Comparison of ENCODE assay signal across 25 mouse cellular contexts in genomic region chr2:11226555-11226954, GRCm38 (mm10). TPM values are rescaled to one million over a fixed set of nuclear protein-coding genes. Genes with fewer than 3 reads are reported as not detected.
A peak's percentile ranks its signal among the peaks of the same experiment; 100 is the strongest.
DNase-seq lines count a peak whose midpoint lies in the region; ATAC-seq and TF ChIP-seq lines count a peak whose summit lies in the region.
"Had no signal": no experiment of that assay in that cellular context is flagged by ENCODE, and none has a peak within 500 bp of the region (broad histone marks: within the 10 kb centered on the region; RNA-seq: fewer than 3 reads in every experiment).

No protein-coding gene starts in this region.

- peak; percentile 87 for ATAC-seq in liver, embryonic 13.5 days (ENCODE audit: low read depth)
- ATAC-seq in megakaryocyte-erythroid progenitor cell, adult 5-6 weeks (replicated peaks; ENCODE audit: low FRiP score, low TSS enrichment, poor library complexity, severe bottlenecking), result peak; percentile 92
- no peak for ATAC-seq in hindbrain, postnatal 0 days
- ATAC-seq: forebrain, embryonic 14.5 days; hindbrain, embryonic 16.5 days; intestine, embryonic 16.5 days; midbrain, embryonic 15.5 days; Patski had no signal

- peaks cover 21% of the 10 kb centered on the region for H3K4me1 ChIP-seq in liver, embryonic 13.5 days (replicated peaks)
- no peaks in the 10 kb centered on the region for H3K4me1 ChIP-seq in hindbrain, postnatal 0 days (ENCODE audit: insufficient read depth, low read length)
- H3K4me1 ChIP-seq: heart, embryonic 13.5 days; hindbrain, embryonic 10.5 days; limb, embryonic 12.5 days; midbrain, embryonic 15.5 days had no signal

- H3K4me2 ChIP-seq in liver, embryonic 13.5 days, result peak overlapping the region; percentile 25
- H3K4me2 ChIP-seq in hindbrain, postnatal 0 days (ENCODE audit: low read depth, low read length), result no peak overlapping the region
- H3K4me2 ChIP-seq: heart, embryonic 13.5 days; limb, embryonic 12.5 days; midbrain, embryonic 15.5 days had no signal

- no peak for TF ChIP-seq CTCF in hindbrain, postnatal 0 days (IDR thresholded peaks at IDR 0.05; ENCODE audit: low read depth)

- intact Hi-C loops in heart, postnatal 36 days (cut with DNase I), result no loop called here

- no peaks in the 10 kb centered on the region for H3K9me3 ChIP-seq in liver, embryonic 13.5 days (replicated peaks)
- no peaks in the 10 kb centered on the region for H3K9me3 ChIP-seq in hindbrain, postnatal 0 days (ENCODE audit: low read length)
- H3K9me3 ChIP-seq: heart, embryonic 13.5 days; hindbrain, embryonic 10.5 days; limb, embryonic 12.5 days; midbrain, embryonic 15.5 days had no signal

- H3K9ac ChIP-seq in liver, embryonic 13.5 days, result no peak overlapping the region
- H3K9ac ChIP-seq in hindbrain, postnatal 0 days (replicated peaks; ENCODE audit: low read length), result no peak overlapping the region
- H3K9ac ChIP-seq: heart, embryonic 13.5 days; limb, embryonic 12.5 days; midbrain, embryonic 15.5 days had no signal

- peak overlapping the region; percentile 18; the same call in 1 of the 2 replicates for H3K27ac ChIP-seq in liver, embryonic 13.5 days
- H3K27ac ChIP-seq in hindbrain, postnatal 0 days, result no peak overlapping the region
- H3K27ac ChIP-seq: heart, embryonic 13.5 days; hindbrain, embryonic 10.5 days; limb, embryonic 12.5 days; midbrain, embryonic 15.5 days had no signal

- DNase-seq in heart, adult 11 months, result peak; percentile 28
- no peak for DNase-seq in heart, postnatal 36 days
- DNase-seq in c-Kit-positive CD71-positive TER-119-positive erythroid progenitor cells, embryonic 14.5 days (ENCODE audit: low spot score), result peak; percentile 41
- DNase-seq in liver, embryonic 13.5 days, result peak; percentile 38
- no peak for DNase-seq in hindbrain, postnatal 0 days (ENCODE audit: low spot score)
- no peak for DNase-seq in neural tube, embryonic 10.5 days (ENCODE audit: extremely low spot score, low spot score)
- DNase-seq in right cerebral cortex, postnatal 25 days, result no peak
- DNase-seq: cerebellum, adult 2 months; cerebellum, postnatal 36 days; gastrocnemius, postnatal 10 days; kidney, postnatal 25 days; layer of hippocampus, postnatal 36 days; lung, adult 2 months; lung, postnatal 14 days; spleen, adult 18-20 months; thymus, postnatal 14 days had no signal

- H3K36me3 ChIP-seq in liver, embryonic 13.5 days, result no peaks in the 10 kb centered on the region
- no peaks in the 10 kb centered on the region for H3K36me3 ChIP-seq in hindbrain, postnatal 0 days (ENCODE audit: insufficient read depth, low read length)
- H3K36me3 ChIP-seq: heart, embryonic 13.5 days; hindbrain, embryonic 10.5 days; limb, embryonic 12.5 days; midbrain, embryonic 15.5 days had no signal

- H3K27me3 ChIP-seq in liver, embryonic 13.5 days, result no peaks in the 10 kb centered on the region
- no peaks in the 10 kb centered on the region for H3K27me3 ChIP-seq in hindbrain, postnatal 0 days (ENCODE audit: insufficient read depth, low read length)
- H3K27me3 ChIP-seq: heart, embryonic 13.5 days; limb, embryonic 12.5 days; midbrain, embryonic 15.5 days had no signal

- no peak overlapping the region for H3K4me3 ChIP-seq in liver, embryonic 13.5 days (replicated peaks)
- H3K4me3 ChIP-seq in hindbrain, postnatal 0 days (ENCODE audit: low read length), result no peak overlapping the region
- H3K4me3 ChIP-seq: heart, embryonic 13.5 days; hindbrain, embryonic 10.5 days; limb, embryonic 12.5 days; midbrain, embryonic 15.5 days had no signal

- WGBS in liver, embryonic 13.5 days (ENCODE audit: insufficient replicate concordance), result 18% methylated on average over 7 of the region's 7 CpGs
- 92% methylated on average over 7 of the region's 7 CpGs for WGBS in hindbrain, postnatal 0 days

RNA-seq across cellular contexts. Expression of gene Prkcq, which starts 54.6 kb away (rescaled TPM):
- total RNA-seq in heart, postnatal 36 days (2021), result 1 to 10 TPM; 2.1 TPM
- 4.6 and 5.8 TPM in 2 replicates for polyA plus RNA-seq in liver, embryonic 13.5 days (2015; fragmentation: Nextera tagmentation; extraction: Ambion mirVana)
- 6.9 and 18.0 TPM in 2 replicates for total RNA-seq in megakaryocyte-erythroid progenitor cell, adult 5-6 weeks (2014; fragmentation: Nextera tagmentation)
- 8.5 and 14.4 TPM in 2 replicates for total RNA-seq in megakaryocyte-erythroid progenitor cell, adult 5-6 weeks (2017)
- 12.9 and 13.5 TPM in 2 replicates for total RNA-seq in hindbrain, postnatal 0 days (2014; rRNA removed)
- polyA plus RNA-seq in hindbrain, postnatal 0 days (2015; fragmentation: Nextera tagmentation; extraction: Ambion mirVana), result 14.8 and 18.1 TPM in 2 replicates

Comparison
In these comparisons a context has a peak if more than half of its experiments do, and no peak if none do; other contexts are left out.
1. DNase-seq: peak in heart, adult 11 months (single experiment), c-Kit-positive CD71-positive TER-119-positive erythroid progenitor cells, embryonic 14.5 days (single experiment) and liver, embryonic 13.5 days (single experiment); none in heart, postnatal 36 days (0 of 2), hindbrain, postnatal 0 days (single experiment), neural tube, embryonic 10.5 days (single experiment) and right cerebral cortex, postnatal 25 days (single experiment).